Mouse (Mus musculus): Measurements from ENCODE around the gene Galnt2.

Gene Galnt2

GRCm38 (mm10) chr8:124289481-124290050 lies 58.4 kb downstream of the Galnt2 start:
- DNase-seq (ENCODE audit: extremely low spot score, low read depth, low spot score), result no peak

DNA sequence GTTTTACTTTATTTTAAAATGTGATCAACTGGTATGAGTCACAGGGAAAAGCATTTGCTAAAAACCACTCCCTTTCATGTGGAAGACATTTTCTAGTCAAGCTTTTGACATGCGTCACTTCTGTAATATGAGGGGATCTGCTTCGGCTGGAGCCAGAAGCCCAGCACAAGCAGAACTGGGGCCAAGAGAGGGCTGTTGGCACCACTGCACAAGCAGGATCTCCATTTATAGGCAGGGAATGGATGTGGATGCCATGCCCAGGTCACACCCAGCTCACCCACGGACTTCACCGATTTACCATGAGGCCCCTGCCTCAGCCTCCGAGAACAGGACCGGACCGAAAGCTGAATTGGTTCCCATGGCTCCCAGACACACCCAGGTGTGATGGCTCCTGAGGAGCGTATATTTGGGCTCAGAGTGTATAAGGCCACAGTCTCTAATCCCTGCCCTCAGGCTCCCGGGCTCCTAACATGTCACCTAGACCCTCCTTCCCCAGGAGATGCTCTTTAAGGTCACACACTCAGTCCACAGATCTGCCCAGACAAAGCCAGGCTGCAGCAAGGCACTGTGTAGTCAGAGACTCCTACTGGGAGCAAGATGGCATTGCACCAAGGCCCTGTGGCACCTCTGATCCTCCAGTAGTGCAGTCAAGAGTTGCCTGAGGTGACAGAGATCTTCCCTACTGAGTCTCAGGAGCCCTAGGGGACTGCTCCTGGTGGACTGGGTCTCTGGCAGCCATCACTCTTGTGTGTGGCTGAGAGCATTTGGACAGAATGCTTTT lies 59.9 kb downstream of the Galnt2 start:
- DNase-seq (ENCODE audit: extremely low spot score, low read depth, low spot score), result no peak

DNA sequence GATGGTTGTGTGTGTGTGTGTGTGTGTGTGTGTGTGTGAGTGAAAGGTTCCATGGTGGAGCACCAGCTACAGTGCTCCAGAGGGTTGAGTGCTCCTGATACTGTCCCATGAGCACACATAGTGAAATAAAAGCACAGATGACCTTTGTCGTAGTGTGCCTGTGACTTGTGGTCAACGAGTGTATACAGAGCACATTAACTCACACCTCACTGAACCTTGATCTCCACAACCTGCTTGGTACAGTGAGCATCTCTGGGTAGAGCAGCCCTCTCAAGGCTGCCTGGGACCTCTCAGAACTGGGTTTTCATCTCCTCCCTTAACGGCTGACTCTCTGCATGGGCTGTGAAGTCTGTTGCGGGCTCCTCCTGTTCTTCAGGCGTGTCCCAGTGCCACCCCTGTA lies 60.5 kb downstream of the Galnt2 start:
- DNase-seq (ENCODE audit: extremely low spot score, low read depth, low spot score), result no peak

- no peak for DNase-seq (ENCODE audit: extremely low spot score, low read depth, low spot score)
Observed at GRCm38 (mm10) chr8:124292965-124293364, 61.8 kb downstream of the Galnt2 start.

GRCm38 (mm10) chr8:124294425-124294824 lies 63.2 kb downstream of the Galnt2 start:
- no peak for DNase-seq (ENCODE audit: extremely low spot score, low read depth, low spot score)

GRCm38 (mm10) chr8:124294900-124295299 lies 63.7 kb downstream of the Galnt2 start:
- no peak for DNase-seq (ENCODE audit: extremely low spot score, low read depth, low spot score)

GRCm38 (mm10) chr8:124295357-124295756 lies 64.2 kb downstream of the Galnt2 start:
- no peak for DNase-seq (ENCODE audit: extremely low spot score, low read depth, low spot score)

- no peak for DNase-seq (ENCODE audit: extremely low spot score, low read depth, low spot score)
Observed at GRCm38 (mm10) chr8:124301512-124301911, 70.3 kb downstream of the Galnt2 start.

GRCm38 (mm10) chr8:124301935-124302555 lies 70.9 kb downstream of the Galnt2 start:
- DNase-seq (ENCODE audit: extremely low spot score, low read depth, low spot score), result no peak

- no peak for DNase-seq (ENCODE audit: extremely low spot score, low read depth, low spot score)
Observed at GRCm38 (mm10) chr8:124303211-124303902, 72.2 kb downstream of the Galnt2 start.

- no peak for DNase-seq (ENCODE audit: extremely low spot score, low read depth, low spot score)
Observed at GRCm38 (mm10) chr8:124304141-124304540, 73.0 kb downstream of the Galnt2 start.

DNA sequence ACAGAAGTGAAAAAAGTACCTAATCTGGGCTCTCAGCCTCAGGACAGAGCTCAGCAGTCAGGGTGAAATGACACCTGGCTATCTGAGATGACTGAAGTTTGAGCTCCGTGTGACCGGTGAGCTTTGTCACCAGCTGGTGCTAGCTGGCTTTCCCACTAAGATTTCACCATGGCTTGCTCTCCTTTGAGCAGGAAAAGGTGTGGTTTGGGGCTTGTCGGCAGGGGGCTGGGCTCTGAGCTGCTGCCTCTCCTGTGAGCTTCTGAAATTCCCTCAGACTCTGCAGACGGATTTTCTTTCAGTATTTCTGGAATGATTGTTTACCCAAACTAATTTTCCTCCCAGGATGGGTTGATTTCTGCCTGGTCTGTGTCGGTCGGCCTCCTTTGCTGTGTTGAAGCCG lies 75.4 kb downstream of the Galnt2 start:
- DNase-seq (ENCODE audit: extremely low spot score, low read depth, low spot score), result no peak

- no peak for DNase-seq (ENCODE audit: extremely low spot score, low read depth, low spot score)
Observed at GRCm38 (mm10) chr8:124307700-124308099, 76.5 kb downstream of the Galnt2 start.

DNA sequence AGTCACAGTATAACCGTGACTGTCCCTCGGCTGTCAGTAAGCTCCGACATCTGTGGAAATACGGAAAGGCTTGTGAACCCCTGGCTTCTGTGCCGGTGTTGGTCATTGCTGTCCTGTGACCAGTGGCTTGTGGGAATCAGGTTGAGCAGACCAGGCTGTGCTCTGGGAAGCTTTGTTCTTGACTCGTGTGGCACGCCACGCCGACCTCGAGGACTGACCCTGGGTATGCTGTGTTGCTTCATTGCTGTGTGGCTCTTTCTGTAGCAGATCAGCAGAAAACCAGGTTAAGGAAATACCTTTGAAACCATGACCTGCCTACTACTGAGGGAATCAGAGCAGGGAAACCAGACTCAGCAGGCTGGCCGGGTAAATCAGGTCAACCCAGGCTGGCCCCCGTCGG lies 79.3 kb downstream of the Galnt2 start:
- DNase-seq (ENCODE audit: extremely low spot score, low read depth, low spot score), result no peak

DNA sequence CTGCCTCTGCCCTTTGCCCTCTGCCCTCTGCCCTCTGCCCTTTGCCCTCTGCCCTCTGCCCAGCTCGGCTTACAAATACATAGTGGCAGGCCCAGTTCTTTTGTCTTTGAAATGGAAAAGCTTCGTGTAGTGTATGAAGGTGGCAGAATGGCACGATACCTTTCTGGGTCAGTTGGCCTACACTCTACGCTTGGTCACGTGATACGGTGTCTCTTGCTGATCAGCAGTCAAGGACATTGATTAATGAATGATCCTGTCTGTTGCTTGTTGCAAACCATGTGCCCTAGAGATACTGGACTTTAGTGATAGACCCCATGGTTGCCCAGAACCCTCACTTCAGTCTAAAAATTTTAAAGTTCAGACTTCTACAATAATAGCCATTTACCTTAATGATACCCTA lies 79.9 kb downstream of the Galnt2 start:
- no peak for DNase-seq (ENCODE audit: extremely low spot score, low read depth, low spot score)

GRCm38 (mm10) chr8:124311723-124312122 lies 80.5 kb downstream of the Galnt2 start:
- no peak for DNase-seq (ENCODE audit: extremely low spot score, low read depth, low spot score)

DNA sequence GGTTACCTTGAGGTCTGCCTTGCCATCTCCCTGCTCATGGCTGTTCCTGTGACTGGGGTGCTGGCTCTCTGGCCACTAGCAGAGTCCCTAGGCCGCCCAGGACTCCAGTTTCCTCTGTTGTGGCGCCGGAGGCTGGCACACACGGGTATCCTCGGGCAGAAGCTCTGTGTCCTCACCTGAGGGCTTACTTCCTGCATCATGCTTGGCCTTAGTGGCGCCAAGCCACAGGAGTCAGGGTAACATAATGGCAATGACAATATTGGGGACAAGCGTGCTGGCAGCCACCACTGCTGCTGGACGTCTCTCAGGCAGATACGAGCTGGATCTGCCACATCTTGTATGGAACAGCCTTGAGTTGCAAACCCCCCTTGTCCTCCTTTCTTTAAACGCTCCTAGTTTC lies 81.0 kb downstream of the Galnt2 start:
- no peak for DNase-seq (ENCODE audit: extremely low spot score, low read depth, low spot score)

GRCm38 (mm10) chr8:124314803-124315202 lies 83.6 kb downstream of the Galnt2 start:
- DNase-seq (ENCODE audit: extremely low spot score, low read depth, low spot score), result no peak

DNA sequence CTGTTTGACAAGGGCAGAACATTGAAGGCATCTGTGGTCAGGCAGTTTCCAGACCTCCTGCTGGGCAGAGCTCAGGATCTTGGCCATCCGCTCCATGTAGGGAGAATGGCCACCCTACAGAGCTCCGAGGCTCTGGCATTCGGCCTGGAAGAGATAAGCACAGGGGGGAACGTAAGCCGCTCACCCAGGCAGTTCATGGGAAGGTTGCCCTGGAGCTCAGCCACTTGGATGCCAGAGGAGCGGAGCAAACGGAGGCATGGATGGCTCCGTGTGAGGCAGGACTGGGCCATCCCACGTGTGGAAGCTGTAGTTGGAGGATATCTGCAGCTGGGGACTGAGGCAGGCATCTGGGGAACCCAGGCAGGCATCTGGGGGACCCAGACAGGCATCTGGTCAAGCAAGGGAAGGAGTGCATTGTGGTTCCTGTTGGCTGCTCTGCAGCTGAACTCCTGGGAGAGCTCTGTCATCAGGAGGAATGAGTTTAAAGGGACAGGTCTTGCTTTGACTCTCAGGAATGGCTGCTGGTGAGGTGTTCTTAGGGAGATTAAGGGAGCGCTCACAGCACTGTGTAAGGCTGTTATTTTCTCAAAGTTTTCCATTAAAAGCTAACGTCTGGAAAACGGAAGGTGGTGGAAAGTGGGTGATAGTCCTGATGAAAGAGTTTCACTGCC lies 85.4 kb downstream of the Galnt2 start:
- no peak for DNase-seq (ENCODE audit: extremely low spot score, low read depth, low spot score)

GRCm38 (mm10) chr8:124317191-124317682 lies 86.0 kb downstream of the Galnt2 start:
- no peak for DNase-seq (ENCODE audit: extremely low spot score, low read depth, low spot score)

- no peak for DNase-seq (ENCODE audit: extremely low spot score, low read depth, low spot score)
Observed at GRCm38 (mm10) chr8:124317821-124318220, 86.6 kb downstream of the Galnt2 start.

Measured in hindlimb bud, embryonic 11.5 days (tissue).